Mouse (Mus musculus) lung, postnatal 0 days (tissue): ENCODE results near the gene Sf3b6.

ENCODE experiments used
- CTCF ChIP-seq: IDR thresholded peaks from 2 replicates; pipeline ENCODE4 v1.5.1; 2016; ENCODE audit warnings: antibody characterized with exemption, mild to moderate bottlenecking
- EP300 ChIP-seq: IDR thresholded peaks from 2 replicates; pipeline ENCODE4 v1.6.1; 2016; ENCODE audit warnings: antibody characterized with exemption, mild to moderate bottlenecking, control low read depth

GRCm38 (mm10) chr12:4793718-4794117, 23.6 kb upstream of the Sf3b6 start:
- peak; percentile 56 for TF ChIP-seq CTCF
- TF ChIP-seq EP300: no peak
